Mouse (Mus musculus) limb, embryonic 13.5 days (tissue): ENCODE results near the gene Slc25a35. TPM values are rescaled to one million over a fixed set of nuclear protein-coding genes. Genes with fewer than 3 reads are reported as not detected.
"Not testable (repeated sequence)": the region's sequence is repeated elsewhere in the genome, so short reads cannot be mapped to it uniquely, and the experiment has no call there.

Source experiments
- ATAC-seq: fragments of 200-750 bp; cut with Nextera tagmentation; 2 replicates; pipeline ENCODE4 v1.8.0; 2017; ENCODE audit warnings: low read depth, moderate number of reproducible peaks, moderate TSS enrichment; ENCODE audit not compliant: low FRiP score
- H3K27ac ChIP-seq: fragments of 300-500 bp; sonication (generic); 2 replicates; pipeline ENCODE4 v1.5.1; 2015; ENCODE audit warnings: inconsistent platforms, mild to moderate bottlenecking, moderate library complexity
- H3K27me3 ChIP-seq: fragments of 300-500 bp; sonication (generic); 2 replicates; pipeline ENCODE4 v1.6.1; 2015; ENCODE audit warnings: mild to moderate bottlenecking, inconsistent platforms
- H3K36me3 ChIP-seq: fragments of 300-500 bp; sonication (generic); 2 replicates; pipeline ENCODE4 v1.6.1; 2015; ENCODE audit warnings: inconsistent platforms, mild to moderate bottlenecking, moderate library complexity
- H3K4me1 ChIP-seq: fragments of 300-500 bp; sonication (generic); 2 replicates; pipeline ENCODE4 v1.6.1; 2015; ENCODE audit warnings: inconsistent platforms
- H3K4me2 ChIP-seq: fragments of 300-500 bp; sonication (generic); replicated peaks from 2 replicates; pipeline ENCODE4 v1.6.1; 2015; ENCODE audit warnings: inconsistent platforms, mild to moderate bottlenecking, moderate library complexity
- H3K4me3 ChIP-seq: fragments of 300-500 bp; sonication (generic); 2 replicates; pipeline ENCODE4 v1.5.1; 2015; ENCODE audit warnings: moderate library complexity, mild to moderate bottlenecking, inconsistent platforms
- H3K9ac ChIP-seq: fragments of 300-500 bp; sonication (generic); 2 replicates; pipeline ENCODE4 v1.6.1; 2015; ENCODE audit warnings: mild to moderate bottlenecking, inconsistent platforms
- H3K9me3 ChIP-seq: fragments of 300-500 bp; sonication (generic); 2 replicates; pipeline ENCODE4 v1.6.1; 2016; ENCODE audit warnings: inconsistent platforms
- WGBS: fragments of 180-500 bp; shearing (Covaris S2); methylation state at CpG from one replicate; pipeline ENCODE4 v1.1.7; 2015; 5-methylcytosine and 5-hydroxymethylcytosine counted together
- polyA plus RNA-seq: library from polyadenylated mRNA; unstranded; fragments of >200 nt; fragmentation: Nextera tagmentation; extraction: Ambion mirVana; gene quantifications from 2 replicates; pipeline ENCODE4 v1.2.1, GENCODE M21; 2015

Gene Slc25a35
- polyA plus RNA-seq: 2.4 and 3.0 TPM in 2 replicates

DNA sequence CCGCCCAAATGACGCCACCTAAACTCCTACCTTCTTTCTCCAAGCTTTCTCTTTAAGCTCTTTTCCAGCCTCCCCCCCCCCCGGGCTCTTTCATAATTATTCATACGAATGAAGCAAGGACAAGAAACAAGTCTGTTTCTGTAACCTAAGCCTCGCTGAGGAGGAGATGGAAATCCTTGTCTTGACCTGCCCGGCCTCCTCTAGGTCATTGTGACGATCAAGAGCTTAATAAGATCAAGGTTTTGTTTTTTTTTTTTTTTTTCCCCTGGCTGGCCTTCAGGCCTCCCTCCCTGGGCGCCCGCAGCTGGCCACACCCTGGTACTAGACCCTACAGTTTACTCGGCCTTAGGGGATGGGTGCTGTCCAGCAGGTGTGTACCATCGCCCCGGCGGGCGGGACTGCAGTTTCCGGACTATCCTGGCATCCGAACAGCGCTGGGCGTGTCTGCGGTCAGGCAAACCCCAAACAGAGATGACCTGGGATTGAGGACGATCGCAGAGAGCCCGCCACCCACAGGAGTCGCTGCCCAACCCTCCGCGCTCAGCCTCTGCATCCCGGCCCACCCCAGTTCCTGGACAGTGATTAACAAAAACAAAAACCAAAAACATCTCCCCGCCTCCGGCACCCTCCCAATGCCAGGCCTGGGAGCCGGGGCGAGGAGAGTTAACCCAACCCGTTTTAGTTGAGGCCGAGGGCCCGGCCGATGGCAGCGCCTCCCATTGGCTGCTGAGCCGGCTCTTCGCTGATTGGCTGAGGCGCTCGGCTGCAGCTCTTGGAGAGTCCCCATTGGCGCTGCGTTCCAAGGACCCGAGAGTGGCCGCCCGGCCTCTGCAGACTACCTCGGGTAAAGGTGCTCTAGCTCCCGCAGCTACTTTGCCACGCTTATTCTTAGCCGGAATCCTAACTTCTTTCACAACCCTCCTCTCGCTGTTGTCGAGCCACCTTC lies at the start of gene Slc25a35:
Gene Slc25a35 (plus strand): TSS at position 795 of the 946 bp plus-strand sequence.
- H3K9me3 ChIP-seq: no peaks in the 10 kb centered on the region
- H3K4me2 ChIP-seq: peak within 1 kb of the TSS; percentile 96
- H3K9ac ChIP-seq: peak within 1 kb of the TSS; percentile 73
- H3K4me1 ChIP-seq: peaks cover 13% of the 10 kb centered on the region
- H3K36me3 ChIP-seq: no peaks in the 10 kb centered on the region; the same call in 1 of the 2 replicates
- no peak within 1 kb of the TSS for H3K27ac ChIP-seq
- H3K27me3 ChIP-seq: no peaks in the 10 kb centered on the region
- under 1% methylated on average over 50 of the region's 50 CpGs for WGBS
- peak; percentile 96 for ATAC-seq
- H3K4me3 ChIP-seq: peak within 1 kb of the TSS; percentile 61

DNA sequence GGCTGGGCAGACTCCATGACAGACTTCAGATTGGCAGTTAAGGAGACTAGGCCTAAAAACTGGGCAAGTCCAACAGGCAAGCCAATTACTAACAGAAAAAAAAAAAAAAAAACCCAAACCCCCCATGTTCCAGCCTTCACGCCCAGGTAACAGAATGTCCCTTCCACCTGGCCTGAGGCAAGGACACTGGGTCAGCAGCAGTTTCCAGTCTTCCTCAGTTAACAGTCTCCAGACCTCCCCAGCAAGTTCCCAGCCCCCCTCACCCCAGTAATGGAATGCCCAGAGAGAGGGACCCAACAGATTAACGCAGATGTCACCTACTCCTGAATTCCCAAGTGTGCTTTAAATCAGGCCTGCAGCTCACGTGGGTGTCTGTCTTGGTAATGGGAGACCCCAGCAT lies 44.7 kb upstream of the Slc25a35 start:
- Histone ChIP-seq H3K27me3 (no peaks in the 10 kb centered on the region), H3K9ac (no peak overlapping the region), H3K27ac (no peak overlapping the region), H3K36me3 (no peaks in the 10 kb centered on the region), H3K4me2 (no peak overlapping the region), H3K9me3 (no peaks in the 10 kb centered on the region), H3K4me1 (no peaks in the 10 kb centered on the region), H3K4me3 (no peak overlapping the region)
- no peak for ATAC-seq
- WGBS: 52% methylated on average over 3 of the region's 3 CpGs

DNA sequence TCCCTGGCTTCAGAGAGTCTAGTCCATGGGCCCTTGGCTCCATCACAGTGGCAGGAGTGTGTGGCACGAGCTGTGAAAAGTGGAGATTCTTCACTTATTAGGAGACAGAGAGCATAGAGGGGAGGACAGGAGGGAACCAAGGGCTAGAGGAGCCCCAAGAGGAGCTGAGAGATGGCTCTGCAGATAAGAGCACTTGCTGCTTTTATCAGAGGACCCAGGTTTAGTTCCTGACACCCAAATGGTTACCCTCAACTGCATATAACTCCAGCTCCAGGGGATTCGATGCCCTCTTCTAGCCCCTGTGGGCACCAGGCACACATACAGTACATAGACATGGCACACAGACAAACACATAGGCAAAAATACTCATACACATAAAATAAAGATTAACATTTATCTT lies 43.2 kb upstream of the Slc25a35 start:
- Histone ChIP-seq H3K9ac (no peak overlapping the region), H3K27ac (no peak overlapping the region), H3K27me3 (no peaks in the 10 kb centered on the region), H3K4me1 (no peaks in the 10 kb centered on the region), H3K9me3 (no peaks in the 10 kb centered on the region), H3K36me3 (no peaks in the 10 kb centered on the region), H3K4me2 (no peak overlapping the region), H3K4me3 (no peak overlapping the region)
- no peak for ATAC-seq
- 84% methylated on average over 2 of the region's 2 CpGs for WGBS

DNA sequence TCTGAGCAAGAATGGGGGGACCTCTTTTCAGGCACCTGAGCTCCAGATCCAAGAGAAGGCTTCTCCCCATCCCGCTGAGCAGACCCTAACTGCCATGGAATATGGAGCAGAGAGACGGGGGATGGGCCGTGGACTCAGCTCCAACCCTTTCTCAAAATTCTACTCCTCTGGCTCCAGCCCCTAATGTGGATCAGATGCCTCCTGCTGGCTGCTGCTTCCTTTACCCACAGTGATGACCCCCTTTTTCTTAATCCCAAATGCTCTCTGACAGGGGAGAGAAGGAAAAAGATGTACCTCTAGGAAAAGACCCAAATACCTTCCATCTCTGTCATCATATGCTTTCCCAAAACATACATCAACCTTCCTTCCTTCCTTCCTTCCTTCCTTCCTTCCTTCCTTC lies 41.0 kb upstream of the Slc25a35 start, which contains the start of gene Odf4:
Gene Odf4 (minus strand): TSS at position 101 of the 400 bp plus-strand sequence.
- Histone ChIP-seq H3K36me3 (no peaks in the 10 kb centered on the region), H3K9me3 (no peaks in the 10 kb centered on the region), H3K4me2 (no peak within 1 kb of the TSS), H3K27ac (no peak within 1 kb of the TSS), H3K27me3 (no peaks in the 10 kb centered on the region), H3K4me3 (no peak within 1 kb of the TSS), H3K9ac (no peak within 1 kb of the TSS), H3K4me1 (no peaks in the 10 kb centered on the region)
- ATAC-seq: no peak
- 78% methylated on average over 3 of the region's 3 CpGs for WGBS

DNA sequence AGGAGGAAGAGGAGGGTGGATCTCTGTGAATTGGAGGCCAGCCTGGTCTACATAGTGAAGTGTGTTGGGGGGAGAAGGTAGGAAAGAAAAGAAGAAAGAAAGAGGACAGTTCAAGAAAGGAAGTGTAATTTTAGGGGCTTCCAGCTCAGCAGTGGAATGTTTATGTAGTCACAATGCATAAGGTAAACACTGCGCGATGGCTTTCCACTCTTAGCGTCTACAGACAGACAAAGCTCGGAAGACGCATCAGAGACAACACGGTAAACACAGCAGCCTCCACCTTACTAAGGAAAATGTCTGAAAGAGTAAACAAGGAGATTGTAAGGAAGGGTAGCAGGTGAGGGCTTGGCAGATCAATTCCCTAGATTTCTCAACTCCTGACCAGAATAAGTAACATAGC lies 38.0 kb upstream of the Slc25a35 start:
- ATAC-seq: no peak
- Histone ChIP-seq H3K27ac (no peak overlapping the region), H3K36me3 (no peaks in the 10 kb centered on the region), H3K4me2 (no peak overlapping the region), H3K27me3 (no peaks in the 10 kb centered on the region), H3K4me3 (no peak overlapping the region), H3K9ac (no peak overlapping the region), H3K9me3 (no peaks in the 10 kb centered on the region), H3K4me1 (no peaks in the 10 kb centered on the region)
- WGBS: 65% methylated on average over 6 of the region's 6 CpGs

DNA sequence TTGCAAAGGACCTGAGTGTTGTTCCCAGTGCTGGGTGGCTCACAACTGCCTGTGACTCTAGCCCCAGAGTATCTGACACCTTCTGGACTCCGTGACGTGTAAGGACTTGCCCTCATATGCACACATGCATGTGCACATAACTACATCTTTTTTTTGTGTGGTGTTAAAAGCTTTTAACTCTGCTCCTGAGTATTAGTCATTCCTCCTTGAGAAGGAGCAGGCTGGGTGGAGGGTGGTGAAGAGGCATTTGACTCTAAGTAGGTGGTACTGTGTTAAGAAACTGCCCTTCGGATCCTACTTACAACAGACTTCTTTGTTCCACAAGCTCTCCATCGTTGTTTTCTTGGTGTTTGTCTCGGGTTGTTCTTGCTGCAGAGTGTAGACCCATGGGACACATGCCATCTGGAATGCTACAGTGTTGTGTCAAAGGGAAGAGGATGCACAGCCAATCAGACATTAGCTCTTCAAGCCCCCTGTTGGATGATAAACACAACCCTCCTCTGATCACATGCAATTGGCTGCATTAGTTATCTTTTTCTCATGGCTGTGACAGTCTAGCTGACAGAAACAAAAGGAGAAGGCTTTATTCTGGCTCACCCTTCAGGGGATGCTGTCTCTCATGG lies 33.9 kb upstream of the Slc25a35 start:
- WGBS: 79% methylated on average over 5 of the region's 5 CpGs
- Histone ChIP-seq H3K27ac (no peak overlapping the region), H3K4me2 (no peak overlapping the region), H3K4me3 (no peak overlapping the region), H3K9ac (no peak overlapping the region), H3K9me3 (no peaks in the 10 kb centered on the region), H3K4me1 (no peaks in the 10 kb centered on the region), H3K27me3 (no peaks in the 10 kb centered on the region), H3K36me3 (no peaks in the 10 kb centered on the region)
- no peak for ATAC-seq

DNA sequence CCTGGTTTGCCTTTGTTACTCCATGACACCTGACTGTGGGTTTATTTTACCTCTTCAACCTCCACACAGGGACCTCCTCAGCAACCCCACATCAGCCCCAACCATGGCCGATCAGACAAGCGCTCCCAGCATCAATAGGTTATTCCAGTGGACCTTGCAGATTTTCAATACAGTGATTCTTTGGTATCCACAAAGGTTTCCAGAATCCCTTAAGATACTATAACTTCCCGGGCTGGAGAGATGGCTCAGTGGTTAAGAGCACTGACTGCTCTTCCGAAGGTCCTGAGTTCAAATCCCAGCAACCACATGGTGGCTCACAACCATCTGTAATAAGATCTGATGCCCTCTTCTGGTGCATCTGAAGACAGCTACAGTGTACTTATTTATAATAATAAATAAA lies 31.0 kb upstream of the Slc25a35 start:
- H3K9ac ChIP-seq, H3K27me3 ChIP-seq, H3K36me3 ChIP-seq, H3K9me3 ChIP-seq, H3K27ac ChIP-seq, H3K4me3 ChIP-seq, ATAC-seq, H3K4me2 ChIP-seq, H3K4me1 ChIP-seq: not testable (repeated sequence)
- 92% methylated on average over 4 of the region's 4 CpGs for WGBS

DNA sequence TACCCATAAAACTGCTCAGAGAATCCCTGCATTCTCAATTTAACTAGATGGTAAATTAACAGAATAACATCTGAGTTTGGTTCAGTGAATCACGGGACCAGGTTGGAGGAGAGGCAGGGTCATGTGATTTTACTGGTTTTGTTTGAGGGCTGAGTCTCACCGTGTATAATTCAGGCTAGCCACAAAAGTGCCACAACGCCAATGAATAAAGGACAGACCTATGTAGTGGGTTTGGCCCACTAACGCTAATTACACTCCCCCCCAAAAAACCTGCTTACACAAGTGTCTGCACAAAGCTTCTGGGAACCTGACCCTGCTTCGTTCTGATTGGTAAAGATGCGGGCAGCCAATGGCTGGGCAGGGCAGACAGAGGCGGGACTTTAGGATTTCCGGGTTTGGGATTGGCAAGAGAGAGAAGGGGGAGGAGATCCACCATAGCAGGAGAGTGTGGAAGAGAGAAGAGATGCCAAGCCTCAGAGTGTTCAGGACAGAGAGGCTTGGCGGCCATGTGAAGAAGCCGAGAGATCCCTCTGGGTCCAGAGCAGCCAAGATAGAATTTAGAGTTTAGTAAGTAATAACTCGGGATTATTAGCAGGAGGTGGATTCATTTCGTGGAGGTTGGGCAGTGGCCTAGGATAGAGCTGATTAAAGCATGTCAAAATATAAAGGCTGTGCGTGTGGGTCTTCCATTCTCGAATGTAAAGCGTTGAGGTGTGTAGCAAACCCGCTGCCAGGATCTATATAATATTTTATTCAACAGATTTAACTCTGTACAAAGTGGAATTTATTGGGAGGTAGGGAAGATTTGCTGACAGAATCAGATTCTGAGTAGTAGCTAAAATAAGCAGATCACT lies 28.3 kb upstream of the Slc25a35 start:
- Histone ChIP-seq H3K36me3 (no peaks in the 10 kb centered on the region), H3K27me3 (no peaks in the 10 kb centered on the region), H3K4me1 (peaks cover 6% of the 10 kb centered on the region), H3K9ac (peak overlapping the region; percentile 70), H3K4me2 (peak overlapping the region; percentile 69), H3K4me3 (peak overlapping the region; percentile 52), H3K27ac (peak overlapping the region; percentile 6; the same call in 1 of the 2 replicates), H3K9me3 (no peaks in the 10 kb centered on the region)
- ATAC-seq: peak; percentile 100
- 3% methylated on average over 16 of the region's 16 CpGs for WGBS

DNA sequence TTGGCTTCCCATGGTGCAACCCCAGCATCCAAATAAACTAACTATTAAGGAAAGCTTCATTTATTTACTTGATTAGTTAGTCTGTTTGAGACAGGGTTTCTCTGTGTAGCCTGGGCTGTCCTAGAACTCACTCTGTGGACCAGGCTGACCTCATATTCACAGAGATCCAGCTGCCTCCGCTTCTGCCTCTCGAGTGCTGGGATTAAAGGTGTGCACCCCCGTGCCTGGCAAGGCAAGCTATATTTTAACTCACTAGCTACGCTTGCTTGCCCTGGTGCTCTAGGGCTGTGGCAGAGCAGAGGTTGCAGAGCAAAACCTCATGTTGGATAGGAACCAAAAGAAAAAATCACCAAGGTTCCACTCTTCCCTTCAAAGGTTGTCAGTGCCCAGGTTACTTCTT lies 27.4 kb upstream of the Slc25a35 start:
- H3K27ac ChIP-seq: no peak overlapping the region
- ATAC-seq: no peak

DNA sequence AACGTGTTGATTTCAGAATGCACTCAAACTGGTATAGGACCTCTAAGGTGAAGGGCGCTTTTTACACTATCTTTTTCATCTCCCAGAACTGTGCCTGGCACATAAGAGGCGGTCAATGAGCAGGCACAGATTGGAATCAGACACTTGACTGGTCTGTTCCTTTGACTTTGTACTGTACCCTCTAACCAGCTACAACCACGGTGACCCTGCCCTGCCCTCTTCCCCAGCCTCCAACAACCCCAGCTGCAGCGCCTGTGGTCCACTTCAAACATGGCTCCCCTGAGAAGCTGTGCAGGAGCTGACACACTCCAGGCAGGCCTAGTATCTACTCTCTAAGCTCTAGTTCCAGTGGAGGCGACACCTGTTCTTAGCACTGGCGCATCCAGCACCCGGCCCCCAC lies 25.2 kb upstream of the Slc25a35 start:
- H3K4me3 ChIP-seq: no peak overlapping the region
- H3K4me2 ChIP-seq: no peak overlapping the region
- no peaks in the 10 kb centered on the region for H3K9me3 ChIP-seq
- no peaks in the 10 kb centered on the region for H3K36me3 ChIP-seq
- H3K9ac ChIP-seq: no peak overlapping the region
- 88% methylated on average over 8 of the region's 8 CpGs for WGBS
- H3K27ac ChIP-seq: no peak overlapping the region
- H3K27me3 ChIP-seq: peaks cover 19% of the 10 kb centered on the region
- ATAC-seq: no peak
- H3K4me1 ChIP-seq: peaks cover 15% of the 10 kb centered on the region

More for the DNA sequence above, 27.4 kb upstream of the Slc25a35 start:
- peak overlapping the region; percentile 69 for H3K4me2 ChIP-seq
- peak overlapping the region; percentile 52 for H3K4me3 ChIP-seq
- H3K9ac ChIP-seq: peak overlapping the region; percentile 70
- no peaks in the 10 kb centered on the region for H3K9me3 ChIP-seq
- H3K27me3 ChIP-seq: no peaks in the 10 kb centered on the region
- H3K36me3 ChIP-seq: no peaks in the 10 kb centered on the region
- peaks cover 6% of the 10 kb centered on the region for H3K4me1 ChIP-seq
- WGBS: 52% methylated on average over 4 of the region's 4 CpGs

DNA sequence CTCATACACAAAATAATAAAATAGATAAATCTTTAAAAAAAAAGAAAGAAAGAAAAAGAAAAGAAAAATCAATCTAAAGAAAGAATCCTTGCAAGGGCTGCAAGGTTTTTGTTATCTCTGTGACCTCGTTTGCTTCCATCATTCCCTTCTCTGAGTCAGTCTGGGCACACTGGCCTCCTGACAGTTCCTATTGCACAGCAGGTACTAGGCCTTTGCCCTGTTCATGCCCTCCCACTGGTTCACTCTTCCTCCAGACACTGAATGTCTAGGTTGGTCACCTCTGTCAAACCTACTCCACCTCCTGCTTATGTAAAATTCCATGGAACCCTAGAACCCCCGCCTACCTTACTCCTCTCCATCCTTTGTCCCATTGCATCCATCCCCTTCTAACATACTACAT lies 22.7 kb upstream of the Slc25a35 start:
- Histone ChIP-seq H3K27me3 (peaks cover 28% of the 10 kb centered on the region), H3K4me1 (peaks cover 13% of the 10 kb centered on the region), H3K36me3 (no peaks in the 10 kb centered on the region), H3K4me2 (no peak overlapping the region), H3K9me3 (no peaks in the 10 kb centered on the region), H3K9ac (no peak overlapping the region), H3K4me3 (no peak overlapping the region), H3K27ac (no peak overlapping the region)
- ATAC-seq: no peak
- WGBS: 80% methylated on average over 2 of the region's 2 CpGs

DNA sequence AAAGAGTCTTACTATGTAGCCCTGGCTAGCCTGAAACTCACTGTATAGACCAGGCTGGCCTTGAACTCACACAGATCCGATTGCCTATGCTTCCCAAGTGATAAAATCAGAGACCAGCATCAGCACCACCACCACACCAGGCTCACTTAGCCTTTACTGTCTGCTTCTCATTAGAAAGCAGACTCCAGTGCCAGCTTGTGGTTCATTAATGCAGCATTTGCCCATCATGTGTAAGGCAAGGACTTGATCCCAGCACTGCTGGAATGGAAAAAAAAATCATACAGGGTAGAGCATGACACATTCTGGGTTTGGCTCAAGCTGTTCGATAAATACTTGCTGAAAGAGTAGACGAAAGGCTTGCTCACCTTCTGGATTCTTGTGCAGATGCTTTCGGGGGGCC lies 21.9 kb upstream of the Slc25a35 start:
- Histone ChIP-seq H3K4me1 (peaks cover 9% of the 10 kb centered on the region; the same call in 1 of the 2 replicates), H3K36me3 (no peaks in the 10 kb centered on the region), H3K9ac (no peak overlapping the region), H3K4me3 (no peak overlapping the region), H3K27me3 (peaks cover 31% of the 10 kb centered on the region), H3K27ac (no peak overlapping the region), H3K4me2 (no peak overlapping the region), H3K9me3 (no peaks in the 10 kb centered on the region)
- 82% methylated on average over 4 of the region's 4 CpGs for WGBS
- ATAC-seq: no peak
